Mouse (Mus musculus) megakaryocyte-erythroid progenitor cell, adult 5-6 weeks (primary cell): Measurements from ENCODE around the gene March10. TPM values are rescaled to one million over a fixed set of nuclear protein-coding genes. Genes with fewer than 3 reads are reported as not detected.
A peak's percentile ranks its signal among the peaks of the same experiment; 100 is the strongest.

Experiments
- ATAC-seq: replicated peaks from 2 replicates; pipeline ENCODE4 v1.8.0; 2016; ENCODE audit warnings: mild to moderate bottlenecking, inconsistent platforms; ENCODE audit not compliant: severe bottlenecking, poor library complexity, low FRiP score, low TSS enrichment
- total RNA-seq, 2 experiments: library from RNA; stranded (forward) in 1 of 2; stranded (reverse) in 1 of 2; fragments of 200-1000, 215-1000 nt in 1 of 2; fragments of >200 nt in 1 of 2; fragmentation: Nextera tagmentation in 1 of 2; gene quantifications; 2 replicates each; pipeline ENCODE4 v1.2.3; 2014 to 2017

Gene March10
- total RNA-seq, 2 experiments from 2014 or later, result not detected

GRCm38 (mm10) chr11:105363598-105364385 lies 92.7 kb downstream of the March10 start:
- no peak for ATAC-seq

- peak; percentile 46; the same call in 1 of the 2 replicates for ATAC-seq
Observed at GRCm38 (mm10) chr11:105362946-105363597, 93.5 kb downstream of the March10 start.

GRCm38 (mm10) chr11:105362041-105362765 lies 94.3 kb downstream of the March10 start:
- no peak for ATAC-seq

GRCm38 (mm10) chr11:105356301-105356700 lies 100.2 kb downstream of the March10 start:
- ATAC-seq, result no peak

- no peak for ATAC-seq
Observed at GRCm38 (mm10) chr11:105353891-105354280, 102.6 kb downstream of the March10 start.

GRCm38 (mm10) chr11:105352954-105353890 lies 103.3 kb downstream of the March10 start:
- no peak for ATAC-seq

- ATAC-seq, result no peak
Observed at GRCm38 (mm10) chr11:105352152-105352551, 104.4 kb downstream of the March10 start.

- no peak for ATAC-seq
Observed at GRCm38 (mm10) chr11:105350643-105351042, 105.9 kb downstream of the March10 start.

GRCm38 (mm10) chr11:105349780-105350324 lies 106.7 kb downstream of the March10 start:
- ATAC-seq, result no peak

- no peak for ATAC-seq
Observed at GRCm38 (mm10) chr11:105348495-105348982, 108.0 kb downstream of the March10 start.

GRCm38 (mm10) chr11:105347162-105348161 lies 109.1 kb downstream of the March10 start:
- ATAC-seq, result peak; percentile 81

GRCm38 (mm10) chr11:105345284-105345683 lies 111.3 kb downstream of the March10 start:
- ATAC-seq, result peak; percentile 55

- no peak for ATAC-seq
Observed at GRCm38 (mm10) chr11:105338596-105339390, 117.7 kb downstream of the March10 start.

GRCm38 (mm10) chr11:105333867-105334670 lies 122.5 kb downstream of the March10 start:
- ATAC-seq, result no peak

- 0 out of 2 replicates have a peak, but pooled peaks have one; percentile 29 for ATAC-seq
Observed at GRCm38 (mm10) chr11:105332468-105332867, 124.1 kb downstream of the March10 start.

- ATAC-seq, result no peak
Observed at GRCm38 (mm10) chr11:105331732-105332131, 124.8 kb downstream of the March10 start.
